Mouse (Mus musculus): Measurements from ENCODE around the gene Grin2d.

The Grin2d gene

DNA sequence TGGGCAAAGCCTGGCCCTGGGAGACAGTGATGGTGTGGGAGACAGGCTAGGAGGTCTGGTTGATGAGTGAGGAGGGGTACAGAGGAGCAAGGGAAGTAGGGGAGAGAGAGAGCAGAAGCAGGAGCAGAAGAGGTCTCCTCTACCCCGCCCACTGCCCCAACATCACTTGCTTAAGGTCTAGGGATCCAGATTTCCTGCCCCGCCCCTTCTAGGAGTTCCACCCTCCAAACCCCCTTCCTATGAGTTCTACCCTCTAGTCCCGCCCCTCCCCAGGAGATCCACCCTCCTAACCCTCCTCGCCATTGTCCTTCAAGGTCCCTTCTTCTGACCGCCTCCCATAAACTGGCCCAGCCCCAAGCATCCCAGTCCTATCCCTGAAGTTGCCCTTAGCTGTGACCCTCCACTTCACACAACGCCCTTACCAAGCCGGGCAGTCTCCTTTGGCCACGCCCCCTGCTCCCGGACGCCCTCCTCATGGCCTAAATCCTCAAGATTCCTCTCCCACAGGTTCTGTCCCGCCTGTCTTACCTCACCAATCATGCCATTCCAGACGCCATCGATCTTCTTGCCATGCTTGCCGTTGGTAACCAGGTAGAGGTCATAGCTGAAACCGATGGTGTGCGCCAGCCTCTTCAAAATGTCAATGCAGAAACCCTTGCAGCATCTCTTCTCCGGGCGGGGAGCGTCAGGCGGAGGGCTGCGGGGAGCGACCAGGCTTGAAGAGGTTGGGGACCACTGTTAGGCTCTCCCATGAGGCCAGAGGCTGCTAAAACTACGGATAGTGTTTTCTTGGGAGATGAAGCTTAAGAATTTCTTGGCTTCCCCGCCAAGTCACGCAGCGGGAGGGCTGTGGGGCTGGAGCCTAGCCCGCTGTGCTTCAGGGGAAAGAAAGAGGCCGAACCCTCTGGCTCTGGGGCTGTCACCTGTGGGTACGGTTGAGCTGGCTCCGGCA, 21.0 kb downstream of the Grin2d start:
- peak; percentile 84 for DNase-seq (ENCODE audit: low read depth, low spot score)

GRCm38 (mm10) chr7:45853089-45853488, 25.1 kb downstream of the Grin2d start:
- DNase-seq (ENCODE audit: low read depth, low spot score): no peak

DNA sequence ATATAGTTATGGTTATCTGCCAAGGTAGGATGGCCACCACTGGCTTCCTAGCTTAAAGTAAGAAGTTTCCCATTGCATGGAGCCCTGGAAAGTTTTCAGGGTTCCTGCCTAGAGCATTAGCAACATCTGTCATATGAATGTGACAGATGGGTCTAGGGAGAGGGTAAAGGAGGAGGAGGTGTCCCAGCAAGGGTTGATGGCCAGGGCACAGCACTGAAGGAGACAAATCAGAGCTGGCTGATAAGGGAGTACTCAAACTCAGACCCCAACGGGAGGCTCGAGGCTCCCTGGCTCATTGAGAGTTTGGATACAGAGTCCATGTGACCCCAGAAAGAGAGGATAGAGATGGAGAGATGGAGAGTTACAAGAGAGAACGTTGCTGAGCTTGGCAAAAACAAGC, 27.5 kb downstream of the Grin2d start:
- no peak for DNase-seq (ENCODE audit: low read depth, low spot score)

GRCm38 (mm10) chr7:45848447-45849027, 29.6 kb downstream of the Grin2d start:
- DNase-seq (ENCODE audit: low read depth, low spot score): no peak

DNA sequence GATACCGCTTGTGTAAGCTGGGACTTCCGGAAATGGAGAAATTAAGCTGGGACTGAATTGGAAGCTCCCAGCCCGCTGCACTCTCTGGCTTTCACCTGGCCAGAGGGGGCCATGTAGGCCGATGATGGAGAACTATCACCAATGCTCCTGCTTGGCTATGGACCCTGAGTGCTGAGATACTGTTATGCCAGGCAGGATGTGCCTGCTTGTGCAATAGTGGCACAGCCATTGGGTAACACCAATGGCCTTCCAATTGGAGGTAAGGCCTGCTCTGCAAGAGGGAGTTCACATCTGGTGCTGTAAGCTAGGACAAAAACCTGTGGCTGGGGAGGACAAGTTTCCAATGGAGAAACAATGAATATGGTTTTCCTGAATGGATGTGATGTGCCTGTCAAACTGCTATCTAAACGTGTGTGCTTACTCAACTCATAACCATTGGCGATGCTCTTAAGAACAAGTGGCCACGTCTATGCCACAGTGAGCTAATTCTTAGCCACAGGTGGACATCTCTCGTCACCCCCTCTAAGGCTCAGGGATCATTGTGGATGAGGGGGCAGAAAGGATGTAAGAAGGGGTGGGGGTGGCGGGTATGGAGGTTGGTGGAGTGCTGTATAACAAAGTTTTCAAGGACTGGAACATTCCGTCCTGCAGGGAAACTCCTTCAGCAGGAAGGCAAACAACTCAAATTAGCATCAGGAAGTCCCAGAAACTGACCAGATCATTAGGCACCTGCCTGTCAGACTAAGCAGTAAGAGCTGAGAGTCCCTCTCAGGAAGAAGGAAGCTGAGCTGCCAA, 35.0 kb downstream of the Grin2d start:
- no peak for DNase-seq (ENCODE audit: low read depth, low spot score)

DNA sequence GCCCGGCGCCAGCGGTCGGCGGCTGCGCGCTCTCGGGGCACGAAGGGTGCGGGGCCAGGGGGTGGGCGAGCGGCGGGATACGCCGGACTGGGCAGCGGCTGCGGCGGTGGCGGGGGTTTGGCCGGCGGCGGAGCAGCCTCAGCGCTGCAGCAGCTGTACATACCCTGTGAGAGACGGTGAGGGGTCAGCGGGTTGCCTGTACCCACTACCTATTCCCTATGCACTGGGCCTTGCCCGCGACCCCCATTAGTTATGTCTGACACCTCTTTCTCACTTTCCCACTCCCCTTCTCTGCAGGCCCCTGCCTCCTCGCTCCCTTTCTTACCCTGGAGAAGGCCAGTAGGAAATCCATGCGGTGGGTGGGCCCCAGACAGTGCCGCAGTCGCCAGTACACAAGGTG, 44.3 kb downstream of the Grin2d start:
- no peak for DNase-seq (ENCODE audit: low read depth, low spot score)

DNA sequence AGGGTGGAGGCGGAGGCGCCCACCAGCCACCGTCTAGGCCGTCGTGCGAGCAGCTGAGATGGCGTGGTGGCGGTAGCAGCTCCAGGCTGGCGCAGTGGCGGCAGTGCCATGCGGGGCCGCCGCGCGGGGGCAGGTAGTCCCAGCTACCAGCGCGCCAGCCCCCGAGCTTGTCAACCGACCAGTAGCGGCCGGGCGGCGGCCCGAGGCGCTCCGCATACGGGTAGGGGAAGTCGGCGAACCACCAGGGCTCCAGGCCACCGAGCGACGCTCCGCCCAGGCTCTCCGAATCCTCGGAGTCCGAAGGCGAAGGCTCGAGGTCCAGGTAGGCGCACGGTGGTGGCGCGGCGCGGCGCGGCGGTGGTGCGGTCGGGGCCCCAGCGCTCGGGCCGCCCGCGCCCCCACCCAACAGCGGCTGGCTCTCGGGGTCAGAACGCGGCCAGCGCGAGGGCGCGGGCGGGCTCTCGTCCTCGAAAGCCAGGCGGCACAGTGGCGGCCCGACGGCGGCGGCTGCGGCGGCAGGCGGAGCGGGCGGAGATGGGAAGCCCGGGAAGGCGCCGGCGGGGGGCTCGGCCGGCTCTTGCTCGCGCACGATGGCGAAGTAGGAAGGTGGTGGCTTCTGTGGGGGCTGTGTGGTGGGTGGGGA, 44.9 kb downstream of the Grin2d start:
- DNase-seq (ENCODE audit: low read depth, low spot score): no peak

- DNase-seq (ENCODE audit: low read depth, low spot score): no peak
Measured at GRCm38 (mm10) chr7:45832428-45832827, 45.8 kb downstream of the Grin2d start.

DNA sequence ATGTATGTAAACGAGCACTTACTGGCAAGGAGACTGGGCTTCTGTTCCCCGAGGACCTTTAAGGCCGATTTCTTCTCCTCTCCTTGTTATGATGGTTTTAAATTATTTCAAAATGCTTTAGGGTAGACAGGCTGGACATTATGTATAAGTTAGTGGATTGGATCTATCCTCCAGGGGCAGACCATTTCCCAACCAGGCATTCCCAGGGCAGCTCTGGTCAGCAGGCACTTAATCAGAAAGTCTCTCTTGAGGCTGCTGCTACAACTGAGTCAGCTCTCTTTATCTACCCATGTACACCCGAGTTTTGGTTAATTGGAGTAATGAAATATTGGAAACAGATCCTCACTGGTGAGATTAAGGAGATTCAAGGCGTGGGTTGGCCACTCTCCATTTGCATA, 47.1 kb downstream of the Grin2d start:
- DNase-seq (ENCODE audit: low read depth, low spot score): no peak

- DNase-seq (ENCODE audit: low read depth, low spot score): peak; percentile 95
Measured at GRCm38 (mm10) chr7:45830427-45831127, 47.6 kb downstream of the Grin2d start, which contains the start of gene Grwd1. Grwd1 (minus strand) TSS chr7:45830944.

- no peak for DNase-seq (ENCODE audit: low read depth, low spot score)
Measured at GRCm38 (mm10) chr7:45826631-45827030, 51.5 kb downstream of the Grin2d start.

GRCm38 (mm10) chr7:45824598-45824997, 53.6 kb downstream of the Grin2d start, which contains the start of gene Kcnj14:
Kcnj14 (minus strand) TSS chr7:45824782.
- no peak for DNase-seq (ENCODE audit: low read depth, low spot score)

GRCm38 (mm10) chr7:45820913-45821312, 57.3 kb downstream of the Grin2d start:
- DNase-seq (ENCODE audit: low read depth, low spot score): no peak

- DNase-seq (ENCODE audit: low read depth, low spot score): no peak
Measured at GRCm38 (mm10) chr7:45819843-45820242, 58.3 kb downstream of the Grin2d start.

DNA sequence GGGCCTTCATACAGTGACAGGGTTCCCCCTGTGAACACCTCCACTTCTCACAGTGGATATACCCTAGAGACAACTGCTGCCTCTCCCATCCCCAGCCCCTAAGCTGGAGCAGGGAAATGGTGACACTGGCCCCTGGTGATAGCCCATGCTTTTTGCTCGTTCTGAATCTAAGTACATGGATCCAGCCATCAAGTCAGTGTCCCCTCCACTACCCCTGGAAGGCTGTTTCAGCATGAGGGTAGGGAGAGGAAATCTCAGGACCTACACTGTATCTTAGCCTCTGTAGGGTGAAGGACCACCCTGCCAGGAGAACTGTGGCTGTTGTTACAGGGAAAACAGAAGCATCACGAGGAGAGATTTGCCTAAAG, 62.2 kb downstream of the Grin2d start:
- DNase-seq (ENCODE audit: low read depth, low spot score): no peak

DNA sequence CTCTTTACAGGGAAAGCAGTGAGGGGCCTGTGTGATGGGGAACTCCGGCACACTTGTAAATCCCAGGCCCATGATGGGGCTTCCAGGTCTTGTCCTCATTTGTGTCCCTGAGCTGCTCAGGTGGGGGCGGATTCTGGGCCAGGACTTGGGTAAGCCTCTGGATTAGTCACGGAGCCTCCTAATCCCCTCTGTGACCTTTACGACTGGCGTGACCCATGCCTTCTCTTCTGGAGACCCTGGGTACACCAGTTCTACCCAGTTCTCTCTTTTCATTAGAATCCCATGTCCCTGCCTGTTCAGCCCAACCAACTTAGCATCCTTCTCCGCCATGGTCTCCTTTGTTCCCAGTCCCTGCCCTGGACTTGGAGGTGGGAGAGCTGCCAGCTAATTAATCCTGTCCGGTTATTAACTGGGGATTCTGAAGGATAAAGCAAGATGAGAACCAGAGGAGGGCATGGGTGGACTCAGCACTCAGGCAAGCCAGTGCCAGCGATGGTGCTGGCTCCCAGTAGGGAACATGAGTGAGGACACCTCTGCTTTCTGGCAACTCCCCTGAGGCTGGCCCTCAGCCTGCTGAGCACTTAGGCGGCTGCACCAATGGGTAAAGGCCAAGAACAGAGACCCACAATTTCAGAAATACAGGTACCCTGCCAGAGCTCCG, 62.7 kb downstream of the Grin2d start:
- DNase-seq (ENCODE audit: low read depth, low spot score): peak; percentile 42

DNA sequence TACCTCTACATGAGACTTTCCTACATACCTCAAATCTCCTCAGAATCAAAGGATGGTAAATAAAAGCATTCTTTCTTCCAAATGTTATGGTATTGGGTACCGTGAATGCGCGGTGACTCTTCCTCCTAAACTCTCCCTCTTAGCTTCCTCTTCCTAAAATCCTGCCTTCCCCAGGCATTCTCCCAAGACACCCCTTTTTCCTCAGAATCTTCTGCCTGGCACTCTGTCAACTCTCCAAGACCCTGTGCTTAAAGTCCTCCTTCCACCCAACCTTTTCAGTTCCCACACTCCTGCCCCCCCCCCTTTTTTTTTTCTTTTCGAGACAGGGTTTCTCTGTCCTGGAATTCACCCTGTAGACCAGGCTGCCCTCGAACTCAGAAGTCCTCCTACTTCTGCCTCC, 63.3 kb downstream of the Grin2d start:
- DNase-seq (ENCODE audit: low read depth, low spot score): no peak

GRCm38 (mm10) chr7:45813787-45814779, 64.1 kb downstream of the Grin2d start, which contains the start of gene Cyth2:
Cyth2 (minus strand) TSS chr7:45814581.
- DNase-seq (ENCODE audit: low read depth, low spot score): peak; percentile 100

DNA sequence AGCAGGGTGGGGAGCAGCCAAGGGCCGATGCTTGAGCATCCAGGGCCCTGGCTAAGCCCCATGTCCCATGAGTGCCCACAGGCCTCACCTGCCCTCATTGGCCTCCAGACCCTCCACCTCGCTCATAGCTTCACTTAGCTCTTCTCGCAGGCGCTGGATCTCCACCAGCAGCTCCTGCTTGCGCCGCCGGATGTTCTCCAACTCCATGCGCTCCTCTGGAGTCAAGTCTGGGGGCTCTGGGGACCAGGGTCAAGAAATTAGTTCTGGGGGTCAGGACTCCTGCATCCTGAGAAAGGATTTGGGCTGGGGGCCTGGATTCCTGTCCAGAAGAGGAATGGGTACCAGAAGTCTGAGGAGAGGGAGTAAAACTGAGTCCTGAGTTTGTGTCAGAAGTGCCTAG, 65.3 kb downstream of the Grin2d start:
- no peak for DNase-seq (ENCODE audit: low read depth, low spot score)
